Mouse (Mus musculus): ENCODE measurements at regions not wholly inside any gene's neighbourhood (a gene's known extent, or its start where the extent isn't known, plus 50 kb on each side); places are given as distances from the start of the nearest gene placed in this dataset.
A peak's percentile ranks its signal among the peaks of the same experiment; 100 is the strongest.
"Not testable (repeated sequence)": the region's sequence is repeated elsewhere in the genome, so short reads cannot be mapped to it uniquely, and the experiment has no call there.

- no peaks in the 10 kb centered on the region for H3K9me3 ChIP-seq (replicated peaks; ENCODE audit: low read length)
- no peak overlapping the region for H3K27ac ChIP-seq (ENCODE audit: insufficient read depth, low read depth)
- H3K4me3 ChIP-seq (replicated peaks in 1 of 3; ENCODE audit: low read depth in 2 of 3, low read length in 2 of 3, poor library complexity in 1 of 3): no peak overlapping the region
- in situ Hi-C loops (cut with MboI; ENCODE audit: low pct_ligation_motif_present, low pct_unique_long_range_greater_than_20kb, low sequenced_read_pairs) (no loop called here), dilution Hi-C loops (cut with MboI; ENCODE audit: extremely low pct_ligation_motif_present, extremely low pct_unique_long_range_greater_than_20kb, low sequenced_read_pairs) (no loop called here)
- no peaks in the 10 kb centered on the region for H3K36me3 ChIP-seq (replicated peaks in 1 of 2; ENCODE audit: control insufficient read depth in 1 of 2, insufficient read depth in 1 of 2, low read length in 1 of 2)
- H3K9ac ChIP-seq (ENCODE audit: insufficient read depth, low read depth): no peak overlapping the region
- no peak for DNase-seq (ENCODE audit: extremely low read depth)
- peaks cover 0 to 5% of the 10 kb centered on the region in 2 experiments; a peak in 1 of 4 replicates for H3K4me1 ChIP-seq (ENCODE audit: control insufficient read depth in 1 of 2, insufficient read depth in 2 of 2)
- H3K27me3 ChIP-seq (replicated peaks): no peaks in the 10 kb centered on the region
- no peaks in the 10 kb centered on the region for H3K79me2 ChIP-seq (replicated peaks; ENCODE audit: control insufficient read depth, extremely low read depth, insufficient read depth, poor library complexity, severe bottlenecking)
- no peak overlapping the region for H3K4me2 ChIP-seq (ENCODE audit: insufficient read depth, low read depth, poor library complexity, severe bottlenecking)
- TF ChIP-seq IRF4 (IDR thresholded peaks at IDR 0.05; ENCODE audit: low read depth, low read length) (no peak), RAD21 (IDR thresholded peaks at IDR 0.05; ENCODE audit: low read depth, low read length) (no peak), ETS1 (conservative IDR thresholded peaks at IDR 0.05; ENCODE audit: low read depth, low read length) (no peak), UBTF (IDR thresholded peaks at IDR 0.05; ENCODE audit: low read depth, low read length) (no peak), CTCF (conservative IDR thresholded peaks at IDR 0.05 in 1 of 2, IDR thresholded peaks at IDR 0.05 in 1 of 2; ENCODE audit: low read depth in 2 of 2, low read length in 2 of 2) (no peak), MEF2A (IDR thresholded peaks at IDR 0.05; ENCODE audit: borderline replicate concordance, low read depth, low read length) (no peak), ZNF384 (IDR thresholded peaks at IDR 0.05; ENCODE audit: low read depth, low read length) (no peak), MAX (IDR thresholded peaks at IDR 0.05; ENCODE audit: low read length) (no peak), HCFC1 (IDR thresholded peaks at IDR 0.05; ENCODE audit: low read depth, low read length) (no peak), MYC (IDR thresholded peaks at IDR 0.05; ENCODE audit: low read depth, low read length) (no peak), BHLHE40 (IDR thresholded peaks at IDR 0.05; ENCODE audit: low read depth, low read length) (no peak), ZKSCAN1 (IDR thresholded peaks at IDR 0.05; ENCODE audit: borderline replicate concordance, low read depth, low read length) (no peak)
These were observed 159.7 kb upstream of the Intu start for GRCm38 (mm10) chr3:40371411-40371810.

DNA sequence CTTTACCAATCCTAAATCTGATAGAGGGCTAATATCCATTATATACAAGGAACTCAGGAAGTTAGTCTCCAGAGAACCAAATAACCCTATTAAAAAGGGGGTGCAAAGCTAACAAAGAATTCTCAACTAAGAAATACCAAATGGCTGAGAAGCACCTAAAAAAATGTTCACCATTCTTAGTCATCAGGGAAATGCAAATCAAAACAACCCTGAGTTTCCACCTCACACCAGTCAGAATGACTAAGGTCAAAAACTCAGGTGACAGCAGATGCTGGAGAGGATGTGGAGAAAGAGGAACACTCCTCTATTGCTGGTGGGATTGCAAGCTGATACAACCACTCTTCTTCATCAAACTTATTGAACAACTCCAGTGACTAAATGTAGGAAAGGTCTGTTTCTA, 154.9 kb upstream of the Intu start:
- H3K9me3 ChIP-seq (replicated peaks; ENCODE audit: low read length); H3K4me3 ChIP-seq (replicated peaks in 1 of 3; ENCODE audit: low read depth in 2 of 3, low read length in 2 of 3, poor library complexity in 1 of 3); H3K79me2 ChIP-seq (replicated peaks; ENCODE audit: control insufficient read depth, extremely low read depth, insufficient read depth, poor library complexity, severe bottlenecking); H3K27me3 ChIP-seq (replicated peaks); H3K4me2 ChIP-seq (ENCODE audit: insufficient read depth, low read depth, poor library complexity, severe bottlenecking); H3K9ac ChIP-seq (ENCODE audit: insufficient read depth, low read depth); dilution Hi-C loops (cut with MboI; ENCODE audit: extremely low pct_ligation_motif_present, extremely low pct_unique_long_range_greater_than_20kb, low sequenced_read_pairs); H3K36me3 ChIP-seq (replicated peaks in 1 of 2; ENCODE audit: control insufficient read depth in 1 of 2, insufficient read depth in 1 of 2, low read length in 1 of 2); H3K27ac ChIP-seq (ENCODE audit: insufficient read depth, low read depth): not testable (repeated sequence)
- peaks cover 0 to 11% of the 10 kb centered on the region in 2 experiments; a peak in 2 of 4 replicates for H3K4me1 ChIP-seq (ENCODE audit: control insufficient read depth in 1 of 2, insufficient read depth in 2 of 2)
- TF ChIP-seq IRF4 (IDR thresholded peaks at IDR 0.05; ENCODE audit: low read depth, low read length) (0 out of 2 replicates have a peak, but pooled peaks have one; percentile 61), BHLHE40 (IDR thresholded peaks at IDR 0.05; ENCODE audit: low read depth, low read length) (peak; percentile 62), ZNF384 (IDR thresholded peaks at IDR 0.05; ENCODE audit: low read depth, low read length) (peak; percentile 58), EP300 (IDR thresholded peaks at IDR 0.05; ENCODE audit: low read length) (peak; percentile 73)
- peak; percentile 10 for DNase-seq (ENCODE audit: extremely low read depth)
- in situ Hi-C loops (cut with MboI; ENCODE audit: low pct_ligation_motif_present, low pct_unique_long_range_greater_than_20kb, low sequenced_read_pairs): loop anchor here (25.0 kb wide), 1 partner anchor 539 kb away; no protein-coding TSS in a partner anchor

DNA sequence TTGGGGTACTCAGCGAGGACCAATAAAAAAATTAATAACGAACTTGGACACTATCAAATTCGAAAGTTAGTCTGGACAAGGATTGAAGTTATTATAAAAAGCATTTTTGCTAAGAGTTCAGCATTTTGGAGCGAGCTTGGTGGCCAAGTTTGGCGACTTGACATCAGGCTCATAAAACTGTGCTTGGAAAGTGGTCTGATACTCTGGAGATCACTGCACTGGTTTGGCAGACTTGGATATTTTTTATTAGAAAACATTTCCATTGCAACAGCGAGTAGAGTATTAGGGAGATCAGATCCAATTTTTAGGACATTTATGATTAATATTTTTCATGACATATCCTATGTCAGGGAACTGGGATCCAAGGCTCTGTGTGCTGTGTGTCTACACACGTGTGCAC, 153.7 kb upstream of the Intu start:
- in situ Hi-C loops (cut with MboI; ENCODE audit: low pct_ligation_motif_present, low pct_unique_long_range_greater_than_20kb, low sequenced_read_pairs): loop anchor here (25.0 kb wide), 1 partner anchor 540 kb away; no protein-coding TSS in a partner anchor
- Histone ChIP-seq H3K36me3 (replicated peaks in 1 of 2; ENCODE audit: control insufficient read depth in 1 of 2, insufficient read depth in 1 of 2, low read length in 1 of 2) (no peaks in the 10 kb centered on the region), H3K27me3 (replicated peaks) (no peaks in the 10 kb centered on the region), H3K79me2 (replicated peaks; ENCODE audit: control insufficient read depth, extremely low read depth, insufficient read depth, poor library complexity, severe bottlenecking) (no peaks in the 10 kb centered on the region), H3K9ac (ENCODE audit: insufficient read depth, low read depth) (no peak overlapping the region), H3K27ac (ENCODE audit: insufficient read depth, low read depth) (no peak overlapping the region), H3K4me1 (ENCODE audit: control insufficient read depth in 1 of 2, insufficient read depth in 2 of 2) (peaks cover 0 to 11% of the 10 kb centered on the region in 2 experiments; a peak in 2 of 4 replicates), H3K9me3 (replicated peaks; ENCODE audit: low read length) (no peaks in the 10 kb centered on the region), H3K4me2 (ENCODE audit: insufficient read depth, low read depth, poor library complexity, severe bottlenecking) (no peak overlapping the region), H3K4me3 (replicated peaks in 1 of 3; ENCODE audit: low read depth in 2 of 3, low read length in 2 of 3, poor library complexity in 1 of 3) (no peak overlapping the region)
- dilution Hi-C loops (cut with MboI; ENCODE audit: extremely low pct_ligation_motif_present, extremely low pct_unique_long_range_greater_than_20kb, low sequenced_read_pairs): no loop called here
- DNase-seq (ENCODE audit: extremely low read depth): no peak
- TF ChIP-seq POLR2A (IDR thresholded peaks at IDR 0.05; ENCODE audit: low read depth, low read length): no peak
- no peak for TF ChIP-seq SMC3 (IDR thresholded peaks at IDR 0.05; ENCODE audit: low read depth, low read length)
- no peak for TF ChIP-seq CTCF (conservative IDR thresholded peaks at IDR 0.05 in 1 of 2, IDR thresholded peaks at IDR 0.05 in 1 of 2; ENCODE audit: low read depth in 2 of 2, low read length in 2 of 2)
- TF ChIP-seq JUN (IDR thresholded peaks at IDR 0.05; ENCODE audit: insufficient read depth, low read depth, low read length): no peak
- TF ChIP-seq RAD21 (IDR thresholded peaks at IDR 0.05; ENCODE audit: low read depth, low read length): no peak
- TF ChIP-seq TBP (conservative IDR thresholded peaks at IDR 0.05; ENCODE audit: low read depth, low read length): no peak
- TF ChIP-seq USF2 (conservative IDR thresholded peaks at IDR 0.05; ENCODE audit: low read depth, low read length): no peak
- no peak for TF ChIP-seq EP300 (IDR thresholded peaks at IDR 0.05; ENCODE audit: low read length)
